Mouse (Mus musculus) heart, embryonic 13.5 days (tissue): ENCODE measurements around the gene Brinp3. TPM values are rescaled to one million over a fixed set of nuclear protein-coding genes. Genes with fewer than 3 reads are reported as not detected.
A peak's percentile ranks its signal among the peaks of the same experiment; 100 is the strongest.
"Not testable (repeated sequence)": the region's sequence is repeated elsewhere in the genome, so short reads cannot be mapped to it uniquely, and the experiment has no call there.

Experiments used
- ATAC-seq: fragments of 200-750 bp; cut with Nextera tagmentation; 2 replicates; pipeline ENCODE4 v1.8.0; 2017; ENCODE audit warnings: moderate TSS enrichment; ENCODE audit not compliant: insufficient number of reproducible peaks, low FRiP score, low TSS enrichment; ENCODE audit errors: extremely low read depth
- H3K27ac ChIP-seq: fragments of 300-500 bp; sonication (generic); replicated peaks from 2 replicates; pipeline ENCODE4 v1.5.1; 2015; ENCODE audit warnings: moderate library complexity, mild to moderate bottlenecking, inconsistent platforms
- H3K27me3 ChIP-seq: fragments of 300-500 bp; sonication (generic); replicated peaks from 2 replicates; pipeline ENCODE4 v1.6.1; 2015; ENCODE audit warnings: mild to moderate bottlenecking, inconsistent platforms
- H3K36me3 ChIP-seq: fragments of 300-500 bp; sonication (generic); 2 replicates; pipeline ENCODE4 v1.6.1; 2015; ENCODE audit warnings: mild to moderate bottlenecking, inconsistent platforms
- H3K4me1 ChIP-seq: fragments of 300-500 bp; sonication (generic); 2 replicates; pipeline ENCODE4 v1.6.1; 2015; ENCODE audit warnings: inconsistent platforms
- H3K4me2 ChIP-seq: fragments of 300-500 bp; sonication (generic); 2 replicates; pipeline ENCODE4 v1.6.1; 2015; ENCODE audit warnings: inconsistent platforms, mild to moderate bottlenecking, moderate library complexity
- H3K4me3 ChIP-seq: fragments of 300-500 bp; sonication (generic); 2 replicates; pipeline ENCODE4 v1.5.1; 2015; ENCODE audit warnings: moderate library complexity, mild to moderate bottlenecking, inconsistent platforms
- H3K9ac ChIP-seq: fragments of 300-500 bp; sonication (generic); 2 replicates; pipeline ENCODE4 v1.6.1; 2015; ENCODE audit warnings: inconsistent platforms, mild to moderate bottlenecking, moderate library complexity
- H3K9me3 ChIP-seq: fragments of 300-500 bp; sonication (generic); 2 replicates; pipeline ENCODE4 v1.6.1; 2016; ENCODE audit warnings: inconsistent platforms
- WGBS: fragments of 180-500 bp; shearing (Covaris S2); methylation state at CpG from one replicate; pipeline ENCODE4 v1.1.7; 2015; ENCODE audit warnings: mixed read lengths; 5-methylcytosine and 5-hydroxymethylcytosine counted together
- polyA plus RNA-seq: library from polyadenylated mRNA; unstranded; fragments of >200 nt; fragmentation: Nextera tagmentation; extraction: Ambion mirVana; gene quantifications from 2 replicates; pipeline ENCODE4 v1.2.1, GENCODE M21; 2015

Brinp3 gene
- polyA plus RNA-seq, 1 experiment from 2014 or later, result 0.11 TPM

- Histone ChIP-seq H3K4me3 (no peak overlapping the region), H3K4me2 (no peak overlapping the region), H3K27me3 (no peaks in the 10 kb centered on the region), H3K4me1 (no peaks in the 10 kb centered on the region), H3K9ac (no peak overlapping the region), H3K27ac (no peak overlapping the region), H3K9me3 (no peaks in the 10 kb centered on the region), H3K36me3 (no peaks in the 10 kb centered on the region)
- no peak for ATAC-seq
- 46% methylated on average over 3 of the region's 3 CpGs for WGBS
Observed at GRCm38 (mm10) chr1:146562144-146562543, 67.6 kb downstream of the Brinp3 start.

DNA sequence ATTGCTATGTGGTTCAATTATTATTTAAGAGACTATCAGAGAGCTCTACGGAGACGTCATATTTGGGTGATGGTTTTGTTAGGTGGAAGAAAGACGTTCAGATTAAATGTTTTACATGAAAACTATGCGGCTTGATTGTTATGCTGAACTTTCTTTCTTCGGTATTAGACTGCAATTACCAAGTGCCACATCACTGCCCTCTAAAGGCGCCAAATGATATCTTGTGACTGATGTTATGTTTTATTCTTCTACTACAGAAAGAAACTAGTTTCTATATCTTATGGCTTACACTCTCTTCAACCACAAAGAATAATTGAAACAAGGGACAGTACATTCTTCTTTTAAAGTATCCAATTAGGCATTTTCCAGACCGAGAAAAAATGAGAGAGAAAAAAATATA is 89.6 kb downstream of the Brinp3 start:
- Histone ChIP-seq H3K4me3 (no peak overlapping the region), H3K9me3 (no peaks in the 10 kb centered on the region), H3K4me1 (no peaks in the 10 kb centered on the region), H3K9ac (no peak overlapping the region), H3K4me2 (no peak overlapping the region), H3K36me3 (no peaks in the 10 kb centered on the region), H3K27me3 (no peaks in the 10 kb centered on the region), H3K27ac (no peak overlapping the region)
- ATAC-seq, result no peak
- 66% methylated on average over 7 of the region's 7 CpGs for WGBS

DNA sequence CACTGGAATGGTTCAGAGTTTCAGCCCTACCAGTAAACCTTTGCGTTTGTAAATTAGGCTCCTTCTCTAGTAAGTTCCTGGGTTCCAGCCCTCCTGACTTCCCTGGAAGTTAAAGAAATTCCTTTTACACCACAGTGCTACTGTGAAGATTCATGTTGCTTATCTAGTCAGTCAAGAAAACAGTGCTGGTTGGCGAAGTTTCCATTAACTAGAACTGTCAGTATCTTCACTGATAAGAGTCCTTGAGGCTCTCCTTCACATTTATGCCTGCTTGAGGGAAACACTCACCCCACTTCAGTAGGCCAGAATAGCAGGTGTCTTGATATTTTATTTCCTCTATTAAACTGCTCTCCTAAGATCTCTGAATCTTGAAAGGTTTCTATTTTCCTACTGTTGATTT is 138.3 kb downstream of the Brinp3 start:
- H3K9ac ChIP-seq, result no peak overlapping the region
- 12% methylated on average over 2 of the region's 2 CpGs for WGBS
- no peaks in the 10 kb centered on the region for H3K4me1 ChIP-seq
- H3K9me3 ChIP-seq, result no peaks in the 10 kb centered on the region
- no peak overlapping the region for H3K27ac ChIP-seq
- no peak for ATAC-seq
- no peaks in the 10 kb centered on the region for H3K27me3 ChIP-seq
- no peak overlapping the region for H3K4me3 ChIP-seq
- no peak overlapping the region for H3K4me2 ChIP-seq
- H3K36me3 ChIP-seq, result no peaks in the 10 kb centered on the region

DNA sequence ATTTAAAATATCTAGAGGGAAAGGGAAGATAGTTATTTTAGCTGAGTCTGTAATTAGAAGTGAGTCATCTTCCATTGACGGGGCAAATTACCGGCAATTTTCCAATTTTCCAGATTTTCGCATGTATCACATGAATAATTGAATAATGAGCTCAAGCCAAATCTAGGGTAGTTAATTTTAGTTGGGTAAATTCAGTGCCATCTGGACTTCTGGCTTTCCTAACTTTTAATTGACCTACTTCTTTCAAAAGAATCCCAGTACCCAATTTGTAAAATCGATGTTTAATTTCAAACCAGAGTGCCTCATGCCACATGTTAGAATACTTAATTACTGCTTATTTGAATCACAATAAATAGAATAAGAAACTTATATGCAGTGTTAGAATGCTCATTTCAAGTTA is 162.7 kb downstream of the Brinp3 start:
- H3K27ac ChIP-seq, result no peak overlapping the region
- no peak overlapping the region for H3K4me3 ChIP-seq
- 83% methylated on average over 4 of the region's 4 CpGs for WGBS
- H3K27me3 ChIP-seq, result no peaks in the 10 kb centered on the region
- H3K9me3 ChIP-seq, result no peaks in the 10 kb centered on the region
- H3K36me3 ChIP-seq, result no peaks in the 10 kb centered on the region
- no peaks in the 10 kb centered on the region for H3K4me1 ChIP-seq
- no peak overlapping the region for H3K4me2 ChIP-seq
- ATAC-seq, result no peak
- no peak overlapping the region for H3K9ac ChIP-seq

DNA sequence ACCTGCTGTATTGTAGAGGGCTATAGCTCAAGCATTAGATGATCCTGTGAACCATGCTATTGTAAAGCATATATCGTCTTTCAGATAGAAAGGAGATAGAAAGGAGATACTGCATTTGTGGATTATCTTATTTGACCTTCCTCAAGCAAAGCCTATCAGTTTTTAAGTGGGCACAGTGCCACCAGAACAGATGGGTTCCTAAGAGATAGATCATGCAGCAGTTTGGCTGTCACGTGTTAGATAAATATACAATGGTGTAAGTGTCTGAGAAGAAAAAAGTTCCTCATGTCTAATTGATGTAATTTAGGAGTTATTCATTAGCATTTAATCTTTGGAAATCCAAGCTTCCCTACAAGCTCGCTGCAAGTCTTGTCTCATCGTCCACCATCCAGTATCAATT is 206.2 kb downstream of the Brinp3 start:
- WGBS, result 54% methylated on average over 4 of the region's 4 CpGs
- Histone ChIP-seq H3K4me2 (no peak overlapping the region), H3K4me3 (no peak overlapping the region), H3K36me3 (no peaks in the 10 kb centered on the region), H3K9me3 (no peaks in the 10 kb centered on the region), H3K27ac (no peak overlapping the region), H3K4me1 (no peaks in the 10 kb centered on the region), H3K9ac (no peak overlapping the region), H3K27me3 (no peaks in the 10 kb centered on the region)
- ATAC-seq, result no peak

DNA sequence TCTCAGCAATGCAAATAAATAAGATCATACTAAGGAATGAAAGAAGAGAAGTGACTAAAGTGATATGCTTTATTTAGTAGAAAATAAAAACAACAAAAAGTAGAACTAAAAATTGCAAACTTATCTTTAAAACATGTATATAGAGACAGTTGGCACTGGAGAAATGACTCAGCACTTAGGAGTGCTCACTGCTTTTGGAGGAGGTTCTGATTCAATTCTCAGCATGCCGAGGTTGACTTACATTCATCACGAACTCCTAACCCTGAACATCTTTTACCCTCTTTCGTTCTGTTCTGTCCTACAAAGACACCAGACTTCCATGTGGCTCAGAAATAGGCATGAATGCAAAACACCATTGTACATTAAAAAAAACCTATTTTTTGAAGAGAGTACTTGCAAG is 225.0 kb downstream of the Brinp3 start:
- Histone ChIP-seq H3K36me3 (no peaks in the 10 kb centered on the region), H3K27me3 (no peaks in the 10 kb centered on the region), H3K4me3 (no peak overlapping the region), H3K4me2 (no peak overlapping the region), H3K4me1 (no peaks in the 10 kb centered on the region), H3K9ac (no peak overlapping the region), H3K27ac (no peak overlapping the region), H3K9me3 (no peaks in the 10 kb centered on the region)
- 71% methylated on average over 3 of the region's 3 CpGs for WGBS
- ATAC-seq, result no peak

DNA sequence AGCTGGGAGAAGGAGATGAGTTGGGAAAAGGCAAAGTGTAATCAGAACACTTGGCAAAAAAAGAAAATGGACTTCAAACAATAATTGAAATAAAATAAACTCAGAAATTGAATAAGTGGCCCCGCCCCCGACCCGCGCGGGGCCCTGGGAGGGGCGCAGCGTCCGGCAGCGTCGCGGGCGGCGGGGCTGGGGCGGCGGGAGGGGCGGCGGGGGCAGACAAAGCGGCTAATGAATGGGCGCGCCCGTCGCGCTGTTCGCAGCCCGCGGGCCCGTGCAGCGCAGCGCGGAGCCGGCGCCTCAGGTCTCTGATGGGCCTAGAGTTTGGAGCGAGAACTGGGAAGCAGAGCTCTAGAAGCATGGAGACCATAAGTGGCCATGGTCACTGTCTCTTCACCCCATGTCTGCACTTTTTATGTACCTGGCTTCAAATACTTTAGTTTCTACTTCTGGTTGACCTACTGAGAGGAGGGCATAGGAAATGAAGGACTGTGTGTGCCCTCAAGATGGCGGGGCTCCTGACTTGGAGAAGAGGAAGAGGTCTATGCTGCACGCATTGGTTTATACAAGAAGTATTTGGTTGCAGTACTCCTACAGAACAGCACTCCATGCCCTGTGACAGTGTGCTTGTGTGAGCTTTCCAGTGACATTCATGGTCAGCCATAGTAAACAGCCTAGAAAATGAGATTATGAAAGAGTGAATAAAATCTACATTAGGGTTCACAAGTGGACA is 230.4 kb downstream of the Brinp3 start:
- not testable (repeated sequence) for H3K4me1 ChIP-seq, ATAC-seq, H3K36me3 ChIP-seq, H3K27ac ChIP-seq, H3K9me3 ChIP-seq, H3K27me3 ChIP-seq
- peak overlapping the region; percentile 49 for H3K4me3 ChIP-seq
- H3K9ac ChIP-seq, result peak overlapping the region; percentile 68
- WGBS, result 5% methylated on average over 34 of the region's 35 CpGs
- H3K4me2 ChIP-seq, result peak overlapping the region; percentile 71

GRCm38 (mm10) chr1:146751066-146751465 is 256.5 kb downstream of the Brinp3 start:
- H3K9ac ChIP-seq, result no peak overlapping the region
- H3K27ac ChIP-seq, result no peak overlapping the region
- no peak overlapping the region for H3K4me2 ChIP-seq
- ATAC-seq, result no peak
- H3K36me3 ChIP-seq, result no peaks in the 10 kb centered on the region
- no peak overlapping the region for H3K4me3 ChIP-seq
- H3K9me3 ChIP-seq, result no peaks in the 10 kb centered on the region
- no peaks in the 10 kb centered on the region for H3K27me3 ChIP-seq
- H3K4me1 ChIP-seq, result no peaks in the 10 kb centered on the region

GRCm38 (mm10) chr1:146783259-146783658 is 288.7 kb downstream of the Brinp3 start:
- no peaks in the 10 kb centered on the region for H3K9me3 ChIP-seq
- no peak overlapping the region for H3K27ac ChIP-seq
- 59% methylated on average over 4 of the region's 4 CpGs for WGBS
- H3K36me3 ChIP-seq, result no peaks in the 10 kb centered on the region
- H3K4me1 ChIP-seq, result no peaks in the 10 kb centered on the region
- no peak for ATAC-seq
- no peaks in the 10 kb centered on the region for H3K27me3 ChIP-seq
- no peak overlapping the region for H3K4me3 ChIP-seq
- H3K4me2 ChIP-seq, result no peak overlapping the region
- H3K9ac ChIP-seq, result no peak overlapping the region

DNA sequence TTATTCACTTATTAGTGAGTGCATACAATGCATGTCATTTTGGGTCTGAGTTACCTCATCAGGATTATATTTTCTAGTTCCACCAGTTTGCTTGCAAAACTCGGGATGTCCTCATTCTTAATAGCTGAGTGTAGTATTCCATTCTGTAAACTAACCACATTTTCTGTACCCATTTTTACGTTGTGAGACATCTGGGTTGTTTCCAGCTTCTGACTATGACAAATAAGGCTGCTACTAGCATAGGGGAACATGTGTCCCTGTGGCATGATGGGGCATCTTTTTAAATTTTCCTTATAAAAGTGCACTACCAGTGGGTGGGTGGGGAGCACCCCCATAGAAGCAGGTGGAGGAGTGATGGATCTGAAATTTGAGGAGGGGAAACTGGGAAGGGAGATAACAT is 292.7 kb downstream of the Brinp3 start:
- no peak overlapping the region for H3K4me2 ChIP-seq
- no peaks in the 10 kb centered on the region for H3K9me3 ChIP-seq
- H3K27me3 ChIP-seq, result no peaks in the 10 kb centered on the region
- WGBS, result 63% methylated on average over 2 of the region's 2 CpGs
- H3K4me1 ChIP-seq, result no peaks in the 10 kb centered on the region
- no peak overlapping the region for H3K4me3 ChIP-seq
- no peak overlapping the region for H3K27ac ChIP-seq
- H3K9ac ChIP-seq, result no peak overlapping the region
- ATAC-seq, result no peak
- no peaks in the 10 kb centered on the region for H3K36me3 ChIP-seq

GRCm38 (mm10) chr1:146792826-146793225 is 298.3 kb downstream of the Brinp3 start:
- Histone ChIP-seq H3K27me3 (no peaks in the 10 kb centered on the region), H3K27ac (no peak overlapping the region)

GRCm38 (mm10) chr1:146799986-146800553 is 305.5 kb downstream of the Brinp3 start:
- H3K9me3 ChIP-seq, result no peaks in the 10 kb centered on the region
- H3K4me2 ChIP-seq, result no peak overlapping the region
- 70% methylated on average over 6 of the region's 6 CpGs for WGBS
- H3K36me3 ChIP-seq, result no peaks in the 10 kb centered on the region
- H3K9ac ChIP-seq, result no peak overlapping the region
- H3K27me3 ChIP-seq, result no peaks in the 10 kb centered on the region
- no peak overlapping the region for H3K27ac ChIP-seq
- ATAC-seq, result no peak
- no peak overlapping the region for H3K4me3 ChIP-seq
- no peaks in the 10 kb centered on the region for H3K4me1 ChIP-seq

More at GRCm38 (mm10) chr1:146792826-146793225, 298.3 kb downstream of the Brinp3 start:
- ATAC-seq, result no peak
- H3K9me3 ChIP-seq, result no peaks in the 10 kb centered on the region
- no peak overlapping the region for H3K9ac ChIP-seq
- no peaks in the 10 kb centered on the region for H3K4me1 ChIP-seq
- no peaks in the 10 kb centered on the region for H3K36me3 ChIP-seq
- H3K4me2 ChIP-seq, result no peak overlapping the region
- H3K4me3 ChIP-seq, result no peak overlapping the region
